22 mouse cellular contexts compared by ENCODE assay signal in the genomic region with DNA sequence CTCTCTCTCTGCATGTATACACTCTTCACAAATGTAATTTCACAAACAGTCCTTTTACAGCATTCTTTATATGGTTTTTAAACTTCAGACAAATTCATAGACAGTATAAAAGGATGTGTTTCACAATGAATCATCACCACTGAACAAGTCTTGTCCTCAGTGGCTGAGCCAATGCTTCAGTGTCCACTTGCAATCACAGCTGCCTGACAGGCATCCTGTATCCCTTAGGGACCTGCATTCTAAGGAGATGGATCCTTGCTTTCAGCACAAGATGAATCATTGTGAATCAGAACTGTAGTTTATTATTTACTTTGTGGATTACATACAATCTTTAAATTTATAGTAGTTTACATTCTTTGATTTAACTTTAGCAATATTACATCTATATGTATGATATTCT.
DNase-seq lines count a peak whose midpoint lies in the region; ATAC-seq and TF ChIP-seq lines count a peak whose summit lies in the region.
"Had no signal": no experiment of that assay in that cellular context is flagged by ENCODE, and none has a peak within 500 bp of the region (broad histone marks: within the 10 kb centered on the region; RNA-seq: fewer than 3 reads in every experiment).

No protein-coding gene starts in this region.

- H3K79me2 ChIP-seq in myocyte (ENCODE audit: control insufficient read depth, insufficient read depth), result no peaks in the 10 kb centered on the region

- no peak overlapping the region for H3ac ChIP-seq in myocyte (ENCODE audit: control insufficient read depth, insufficient read length)

- no peaks in the 10 kb centered on the region for H3K36me3 ChIP-seq in myocyte (ENCODE audit: control insufficient read depth, insufficient read depth)
- H3K36me3 ChIP-seq: embryonic facial prominence, embryonic 13.5 days; embryonic facial prominence, embryonic 15.5 days; forebrain, embryonic 10.5 days; forebrain, embryonic 12.5 days; G1E had no signal

- no peak overlapping the region for H3K4me3 ChIP-seq in myocyte
- H3K4me3 ChIP-seq: embryonic facial prominence, embryonic 13.5 days; embryonic facial prominence, embryonic 15.5 days; erythroblast, embryonic 14.5 days; forebrain, embryonic 10.5 days; forebrain, embryonic 12.5 days had no signal

- no peak for TF ChIP-seq POLR2A in myocyte (IDR thresholded peaks at IDR 0.05; ENCODE audit: insufficient read length, low read depth)

- no peaks in the 10 kb centered on the region for H3K27me3 ChIP-seq in myocyte (ENCODE audit: control insufficient read depth, insufficient read depth, insufficient read length)
- H3K27me3 ChIP-seq: CH12.LX; embryonic facial prominence, embryonic 13.5 days; embryonic facial prominence, embryonic 15.5 days; forebrain, embryonic 12.5 days; Patski had no signal

- no peak overlapping the region for H3K4me2 ChIP-seq in myocyte (ENCODE audit: low read depth)
- H3K4me2 ChIP-seq: embryonic facial prominence, embryonic 13.5 days; embryonic facial prominence, embryonic 15.5 days; forebrain, embryonic 12.5 days had no signal

- ATAC-seq in cerebellum, adult (ENCODE audit: insufficient number of reproducible peaks, low FRiP score, low TSS enrichment), result no peak
- ATAC-seq: activated CD4-positive, CD25-positive, alpha-beta regulatory T cell, adult 4 months; CD4-positive, CD25-positive, alpha-beta regulatory T cell, adult 4 months; forebrain, embryonic 14.5 days; forebrain, embryonic 16.5 days; Patski had no signal

- DNase-seq in cerebellum, postnatal 10 days, result peak; percentile 19
- peak; percentile 56 for DNase-seq in 3T3-L1 (ENCODE audit: low read depth, low spot score)
- no peak for DNase-seq in embryo, embryonic 10 days (ENCODE audit: low spot score)
- DNase-seq: adrenal gland, adult 8-10 months; adrenal gland, postnatal 14 days; adrenal gland, postnatal 36 days; B cell, adult 2 months; embryo, embryonic 11 days had no signal

TF ChIP-seq in myocyte, 11 proteins besides CTCF, POLR2A, EP300 and RAD21:
- TF ChIP-seq CEBPB (IDR thresholded peaks at IDR 0.05; ENCODE audit: insufficient read depth, poor library complexity, severe bottlenecking) (peak; percentile 88), TCF12 (IDR thresholded peaks at IDR 0.05; ENCODE audit: insufficient read depth, poor library complexity, severe bottlenecking) (no peak)
TF ChIP-seq in myocyte: peak in this region for 1.
